Mouse (Mus musculus) Patski (cell line): ENCODE results near the gene Dnah8. TPM values are rescaled to one million over a fixed set of nuclear protein-coding genes. Genes with fewer than 3 reads are reported as not detected.

Source experiments
- ATAC-seq: fragments of 100-300 bp; one replicate; pipeline ENCODE4 v1.8.0; 2021
- CTCF ChIA-PET: fragments of 350-600 bp; sonication (Branson Sonifier 250); formaldehyde crosslinking; loops from one replicate; lab custom pipeline; 2022; ENCODE audit warnings: inconsistent platforms; lab: Charles Lee
- POLR2A ChIA-PET: fragments of 350-600 bp; sonication (Branson Sonifier 250); formaldehyde crosslinking; loops from one replicate; lab custom pipeline; 2022; ENCODE audit warnings: antibody characterized with exemption, inconsistent platforms; lab: Charles Lee
- DNase-seq: peaks from one replicate; pipeline ENCODE4 v3.0.0-alpha.2; 2011; ENCODE audit warnings: low read depth, low spot score
- H3K27me3 ChIP-seq: fragments of 371-371 bp; one replicate; pipeline ENCODE4 v1.5.1; 2021
- CTCF ChIP-seq: fragments of 100-300 bp; IDR thresholded peaks from one replicate; pipeline ENCODE4 v1.5.1; 2021
- in situ Hi-C: fragments of 300-500 bp; cut with MboI; formaldehyde crosslinking; loops from 3 replicates; pipeline ENCODE4 v1.11.1; 2018; ENCODE audit warnings: low pct_unique_long_range_greater_than_20kb, mixed read lengths
- polyA plus RNA-seq: library from polyadenylated mRNA; unstranded; gene quantifications from one replicate; pipeline ENCODE4 v1.2.3, GENCODE M21; 2021

The Dnah8 gene
- polyA plus RNA-seq, 1 experiment from 2014 or later = not detected

DNA sequence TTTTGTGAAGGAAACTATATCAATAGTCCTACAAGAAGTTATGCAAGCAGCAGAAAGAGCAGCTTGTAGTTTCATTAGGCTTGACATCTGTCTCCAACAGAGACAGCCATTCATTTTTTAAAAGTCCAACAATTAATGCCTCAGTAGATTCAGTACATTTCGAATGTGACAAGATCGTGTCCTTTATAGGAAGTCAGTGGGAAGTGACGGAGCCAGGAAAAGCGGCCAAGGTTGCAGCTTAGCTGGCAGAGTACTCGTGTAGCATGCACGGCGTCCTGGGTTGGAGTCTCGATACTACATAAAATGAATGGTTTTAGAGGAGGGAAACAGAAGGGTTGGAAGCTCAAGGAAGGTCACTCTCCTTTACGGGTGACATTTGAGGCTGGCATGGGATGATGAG is 242.8 kb downstream of the Dnah8 start:
- ATAC-seq = no peak
- no peak for DNase-seq
- ChIA-PET CTCF (interaction anchor here (0.9 kb wide), 1 partner anchor 10 kb away, joined by 3 read pairs; no protein-coding TSS in a partner anchor), POLR2A (no interaction called here)
- peaks cover 11% of the 10 kb centered on the region for H3K27me3 ChIP-seq
- no peak for TF ChIP-seq CTCF
- in situ Hi-C loops = no loop called here

DNA sequence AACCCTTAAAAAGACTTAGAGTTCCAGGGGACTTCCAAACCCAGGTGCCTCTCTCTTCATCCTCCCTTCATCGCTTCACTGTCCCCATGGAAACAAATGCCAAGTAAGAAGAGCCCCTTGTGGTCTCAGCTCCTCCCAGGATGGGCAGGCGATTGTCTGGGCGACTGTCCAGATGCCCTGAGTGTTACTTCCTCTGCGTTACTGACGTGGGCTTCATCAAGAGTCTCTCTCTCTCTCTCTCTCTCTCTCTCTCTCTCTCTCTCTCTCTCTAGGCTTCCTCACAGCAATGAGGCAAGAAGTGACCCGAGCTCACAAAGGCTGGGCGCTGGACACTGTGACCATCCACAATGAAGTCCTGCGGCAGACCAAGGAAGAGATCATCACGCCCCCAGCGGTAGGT is 246.9 kb downstream of the Dnah8 start:
- ChIA-PET POLR2A (no interaction called here), CTCF (no interaction called here)
- in situ Hi-C loops = no loop called here
- no peak for DNase-seq
- TF ChIP-seq CTCF = no peak
- H3K27me3 ChIP-seq = peaks cover 8% of the 10 kb centered on the region
- ATAC-seq = no peak

DNA sequence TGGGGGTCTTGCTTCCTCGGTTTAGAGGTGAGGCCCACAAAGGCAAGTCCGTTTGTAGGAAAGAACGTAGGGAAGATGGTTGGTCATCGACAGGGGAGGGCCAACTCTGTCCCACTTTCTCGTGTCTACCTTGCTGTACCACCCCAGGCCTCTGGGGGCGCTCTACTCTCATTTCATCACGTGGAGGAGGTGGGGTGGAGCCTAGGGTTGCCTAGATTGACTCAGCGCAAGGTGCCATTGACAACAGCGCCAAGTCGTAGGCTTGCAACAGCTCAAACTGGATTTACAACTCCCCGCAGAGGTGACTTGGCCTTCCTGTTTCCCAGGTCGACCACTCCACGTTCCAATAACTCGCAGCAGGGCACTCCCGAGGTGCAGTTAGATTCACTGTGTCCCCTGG is 250.1 kb downstream of the Dnah8 start:
- ChIA-PET POLR2A (no interaction called here), CTCF (no interaction called here)
- DNase-seq (no peak), ATAC-seq (no peak)
- H3K27me3 ChIP-seq = peaks cover 5% of the 10 kb centered on the region
- in situ Hi-C loops = no loop called here
- no peak for TF ChIP-seq CTCF

DNA sequence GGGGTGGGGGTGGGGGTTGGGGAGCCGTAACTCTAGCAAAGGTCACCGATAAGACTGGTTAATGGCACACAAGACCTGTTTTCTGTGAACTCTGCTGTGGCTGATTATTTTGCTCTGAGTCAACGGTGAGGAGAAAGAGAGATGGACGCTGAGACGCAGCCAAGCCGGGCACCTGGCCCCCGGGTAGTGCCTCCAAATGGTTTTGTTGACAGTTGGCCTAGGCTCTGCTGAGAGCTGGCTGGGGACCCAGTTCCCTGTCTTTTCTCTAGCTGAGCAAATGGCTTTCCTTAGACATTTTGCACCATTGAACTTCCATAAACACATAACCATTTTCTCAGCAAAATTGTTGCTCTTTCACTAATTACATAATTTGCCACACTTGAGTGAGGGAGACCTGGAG is 253.3 kb downstream of the Dnah8 start:
- DNase-seq = no peak
- POLR2A ChIA-PET = interaction anchor here (0.6 kb wide), 1 partner anchor 132 kb away, joined by 3 read pairs; no protein-coding TSS in a partner anchor

DNA sequence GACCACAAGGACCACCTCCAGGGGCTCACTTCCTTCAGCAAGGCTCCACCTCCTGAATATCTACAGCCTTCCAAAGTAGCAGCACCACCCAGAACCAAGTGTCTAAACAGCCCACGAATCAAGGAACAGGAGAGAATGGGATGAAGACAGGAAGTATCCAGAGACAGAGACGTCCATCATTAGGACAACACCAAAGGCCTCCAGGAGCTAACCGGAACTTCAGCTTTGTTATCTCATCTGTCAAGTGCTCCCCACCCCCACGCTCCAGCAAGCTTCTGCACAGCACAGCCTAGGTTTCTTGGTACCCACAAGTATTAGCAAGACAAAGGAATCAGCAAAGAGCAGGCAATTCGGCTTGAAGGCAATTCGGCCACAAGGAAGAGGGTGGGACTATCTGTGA is 254.5 kb downstream of the Dnah8 start:
- in situ Hi-C loops = no loop called here
- H3K27me3 ChIP-seq = peaks cover 6% of the 10 kb centered on the region
- DNase-seq (no peak), ATAC-seq (no peak)
- ChIA-PET POLR2A (no interaction called here), CTCF (interaction anchor here (1.3 kb wide), 1 partner anchor 11 kb away, joined by 3 read pairs; no protein-coding TSS in a partner anchor)
- no peak for TF ChIP-seq CTCF

More for the DNA sequence above, 253.3 kb downstream of the Dnah8 start:
- H3K27me3 ChIP-seq = peaks cover 6% of the 10 kb centered on the region
- in situ Hi-C loops = no loop called here
- CTCF ChIA-PET = interaction anchor here (1.6 kb wide), 1 partner anchor 11 kb away, joined by 3 read pairs; no protein-coding TSS in a partner anchor
- ATAC-seq = no peak
- TF ChIP-seq CTCF = no peak

DNA sequence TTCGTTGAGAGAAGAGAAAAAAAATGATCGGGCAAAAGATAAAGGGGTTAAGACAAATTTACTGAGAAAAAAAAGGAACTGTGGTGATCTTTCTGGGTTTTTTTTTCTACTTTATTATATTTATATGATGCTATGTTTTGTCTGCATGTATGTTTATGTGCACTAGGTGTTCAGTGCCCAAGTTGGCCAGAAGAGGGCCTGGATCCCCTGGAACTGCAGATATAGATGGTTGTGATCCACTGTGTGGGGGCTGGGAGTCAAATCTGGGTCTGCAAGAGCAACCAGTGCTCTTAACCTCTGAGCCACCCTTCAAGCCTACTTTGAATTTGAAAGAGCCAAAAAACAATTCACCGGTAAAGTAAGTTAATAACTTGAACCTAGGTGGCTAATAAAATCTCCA is 256.2 kb downstream of the Dnah8 start:
- in situ Hi-C loops = no loop called here
- ChIA-PET POLR2A (no interaction called here), CTCF (no interaction called here)
- ATAC-seq = no peak
- peaks cover 6% of the 10 kb centered on the region for H3K27me3 ChIP-seq
- DNase-seq = no peak
- TF ChIP-seq CTCF = no peak

DNA sequence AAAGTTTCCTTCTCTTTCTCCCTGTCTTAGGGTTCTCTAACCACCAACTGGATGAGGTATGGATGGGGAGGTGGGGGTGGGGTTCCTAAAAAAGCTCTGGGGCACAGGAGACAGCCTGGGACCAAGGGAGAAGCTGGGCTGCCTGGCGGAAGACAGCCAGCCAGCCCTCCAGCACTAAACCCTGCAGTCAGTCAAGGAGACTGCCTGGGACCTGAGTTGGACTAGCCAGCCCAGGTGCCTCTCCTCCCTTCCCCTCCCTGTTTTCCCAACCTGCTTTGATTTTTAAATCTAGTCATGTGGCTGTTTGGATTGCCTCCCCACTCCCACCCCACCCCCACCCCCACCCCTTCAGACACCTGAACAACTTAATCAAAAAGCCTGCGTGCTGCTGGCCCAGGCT is 256.8 kb downstream of the Dnah8 start:
- no peak for TF ChIP-seq CTCF
- ATAC-seq (no peak), DNase-seq (no peak)
- peaks cover 4% of the 10 kb centered on the region for H3K27me3 ChIP-seq
- in situ Hi-C loops = no loop called here
- ChIA-PET POLR2A (no interaction called here), CTCF (no interaction called here)

DNA sequence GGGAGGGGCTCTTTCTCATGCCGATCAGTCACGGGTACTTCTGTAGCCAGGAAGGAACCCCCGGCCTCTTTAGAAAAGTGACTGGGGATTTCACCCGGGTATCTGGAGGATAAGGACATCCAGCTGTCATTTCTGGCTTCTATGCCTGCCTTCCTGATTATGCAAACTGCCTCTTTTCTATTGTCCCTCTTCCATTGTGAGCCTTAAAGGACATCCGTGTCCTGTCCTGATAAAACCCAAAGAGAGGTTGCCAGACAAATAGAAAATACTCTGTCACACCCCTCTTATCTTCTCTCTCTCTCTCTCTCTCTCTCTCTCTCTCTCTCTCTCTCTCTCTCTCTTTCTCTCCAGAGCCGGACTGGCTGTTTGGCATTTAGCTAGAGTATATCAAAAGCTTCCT is 258.1 kb downstream of the Dnah8 start:
- DNase-seq (no peak), ATAC-seq (no peak)
- H3K27me3 ChIP-seq = peaks cover 4% of the 10 kb centered on the region
- POLR2A ChIA-PET = no interaction called here
- no peak for TF ChIP-seq CTCF
- in situ Hi-C loops = no loop called here
- CTCF ChIA-PET = no interaction called here

DNA sequence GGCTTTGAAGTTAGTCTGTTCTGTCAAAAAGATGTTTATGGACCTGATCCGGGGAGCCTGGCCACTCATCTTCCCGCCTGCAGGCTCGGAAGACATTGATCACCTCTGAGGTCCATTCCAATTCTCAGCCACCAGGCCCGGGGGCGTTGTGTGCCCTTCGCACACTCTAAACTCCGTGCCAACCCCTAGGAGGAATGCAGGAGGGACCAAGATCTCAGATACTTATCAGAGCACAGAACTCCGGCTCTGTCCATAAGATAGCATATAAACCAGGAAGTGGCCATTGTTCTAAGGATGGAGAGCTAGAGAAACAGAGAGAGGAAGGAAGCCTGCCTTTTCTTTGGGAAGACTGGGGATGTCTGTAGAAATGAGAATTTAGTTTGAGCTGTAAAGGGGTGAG is 259.4 kb downstream of the Dnah8 start:
- ChIA-PET CTCF (interaction anchor here (1.1 kb wide), 1 partner anchor 12 kb away, joined by 3 read pairs; no protein-coding TSS in a partner anchor), POLR2A (no interaction called here)
- no peak for TF ChIP-seq CTCF
- DNase-seq (no peak), ATAC-seq (no peak)
- peaks cover 4% of the 10 kb centered on the region for H3K27me3 ChIP-seq
- in situ Hi-C loops = no loop called here

DNA sequence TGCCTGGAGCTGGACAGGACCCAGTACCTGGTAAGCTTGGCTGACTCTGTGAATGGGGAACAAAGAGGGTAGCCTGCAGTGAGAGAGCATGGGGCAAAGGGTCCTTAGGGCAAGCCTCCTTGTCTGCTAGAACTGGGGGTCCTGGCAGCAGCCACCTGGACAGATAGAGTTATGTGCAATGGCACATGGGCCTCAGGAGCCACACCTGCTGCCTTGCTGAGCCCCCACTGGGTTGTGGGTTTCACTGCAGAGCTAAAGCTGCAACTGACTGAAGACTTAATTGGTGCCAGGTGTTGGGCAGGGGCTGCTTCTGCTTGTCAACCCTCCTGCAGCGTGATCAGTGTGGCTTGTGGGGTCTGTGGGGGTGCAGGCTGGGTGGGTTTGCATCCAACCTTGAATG is 267.9 kb downstream of the Dnah8 start:
- CTCF ChIA-PET = interaction anchor here (1.4 kb wide), 1 partner anchor 22 kb away, joined by 3 read pairs; no protein-coding TSS in a partner anchor

DNA sequence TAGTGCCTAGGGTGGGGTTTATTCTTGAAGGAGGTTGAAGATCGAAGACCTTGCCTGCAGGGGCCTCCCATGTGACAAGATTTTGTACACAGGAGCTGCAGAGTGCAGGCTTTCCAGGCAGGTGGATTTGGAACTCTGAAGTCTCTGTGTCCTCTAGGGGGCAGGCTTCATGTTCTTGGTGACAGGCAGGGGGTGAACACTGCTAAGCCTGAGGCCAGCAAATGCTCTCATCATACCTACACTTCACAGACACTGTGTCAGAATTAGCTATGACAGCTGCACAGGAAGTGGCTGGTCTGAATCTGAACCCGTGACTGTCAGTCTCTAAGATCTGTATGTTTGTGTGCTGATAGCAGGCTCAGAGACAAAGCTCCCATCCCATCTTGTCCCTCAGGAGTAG is 268.6 kb downstream of the Dnah8 start:
- POLR2A ChIA-PET = no interaction called here
- in situ Hi-C loops = no loop called here
- CTCF ChIA-PET = interaction anchor here (0.7 to 1.4 kb wide), 2 partner anchors 17 to 22 kb away, joined by 3 read pairs; no protein-coding TSS in a partner anchor

More for the DNA sequence above, 267.9 kb downstream of the Dnah8 start:
- POLR2A ChIA-PET = no interaction called here
- in situ Hi-C loops = no loop called here
- no peaks in the 10 kb centered on the region for H3K27me3 ChIP-seq
- TF ChIP-seq CTCF = no peak
- DNase-seq = no peak
- no peak for ATAC-seq

DNA sequence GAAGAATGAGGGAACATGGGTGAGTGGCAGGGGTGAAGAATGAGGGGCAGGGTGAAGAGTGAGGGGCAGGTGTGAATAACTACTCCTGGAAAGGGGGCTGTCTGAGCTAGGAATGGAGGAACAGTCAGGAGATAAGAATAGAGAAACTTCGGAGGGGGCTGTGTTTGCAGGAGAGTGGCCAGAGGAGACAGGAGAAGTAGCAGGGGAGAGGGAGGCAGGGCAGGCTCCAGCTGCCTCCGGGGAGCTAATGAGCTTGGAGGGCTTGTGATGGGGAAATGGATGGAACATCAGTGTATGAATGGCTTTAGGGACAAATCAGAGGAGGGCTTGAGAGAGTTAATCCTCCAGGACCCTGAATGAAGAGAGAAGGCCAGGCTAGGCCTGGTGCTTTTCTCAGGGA is 272.9 kb downstream of the Dnah8 start:
- POLR2A ChIA-PET = interaction anchor here (0.6 kb wide), 1 partner anchor 48 kb away, joined by 3 read pairs; no protein-coding TSS in a partner anchor
- no peak for DNase-seq
- in situ Hi-C loops = no loop called here
- CTCF ChIA-PET = no interaction called here
- no peak for ATAC-seq
- TF ChIP-seq CTCF = no peak
- H3K27me3 ChIP-seq = peaks cover 15% of the 10 kb centered on the region

More for the DNA sequence above, 268.6 kb downstream of the Dnah8 start:
- DNase-seq (no peak), ATAC-seq (no peak)
- no peaks in the 10 kb centered on the region for H3K27me3 ChIP-seq
- no peak for TF ChIP-seq CTCF
